Mouse (Mus musculus) kidney, adult 2 months (tissue): ENCODE data around the gene Maml3.

Experiments
- CTCF ChIP-seq: fragments of 200-500 bp; conservative IDR thresholded peaks from 2 replicates; pipeline ENCODE4 v1.5.1; 2011; ENCODE audit warnings: low read depth, mild to moderate bottlenecking, control low read depth, low read length, moderate library complexity, mixed read lengths; ENCODE audit not compliant: insufficient read depth, insufficient read length
- POLR2A ChIP-seq: fragments of 200-500 bp; IDR thresholded peaks from one replicate; pipeline ENCODE4 v1.6.1; 2011; ENCODE audit warnings: low read depth, low read length, control low read depth

DNA sequence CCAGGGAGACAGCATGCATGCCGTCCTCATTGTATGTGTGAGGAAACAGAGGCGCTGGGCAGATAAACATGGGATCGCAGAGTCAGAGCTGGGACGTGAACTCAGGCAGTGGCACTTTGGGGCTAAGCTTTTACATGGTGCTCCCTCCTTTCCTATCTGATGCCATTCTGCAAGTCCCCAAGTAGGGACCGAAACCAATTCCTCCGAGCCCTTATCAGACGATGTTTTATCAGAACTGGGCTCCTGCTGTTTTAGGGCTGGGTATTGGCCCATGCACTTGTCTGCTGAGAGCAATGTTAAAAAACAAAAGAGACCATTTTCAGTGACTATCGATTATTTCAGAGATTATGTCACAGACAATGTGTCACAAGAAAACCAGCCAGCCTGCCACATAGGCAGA, 191.4 kb downstream of the Maml3 start:
- TF ChIP-seq CTCF (no peak), POLR2A (no peak)
